Mouse (Mus musculus): ENCODE data around the gene Gm20075. TPM values are rescaled to one million over a fixed set of nuclear protein-coding genes. Genes with fewer than 3 reads are reported as not detected.
A peak's percentile ranks its signal among the peaks of the same experiment; 100 is the strongest.
"Not testable (repeated sequence)": the region's sequence is repeated elsewhere in the genome, so short reads cannot be mapped to it uniquely, and the experiment has no call there.

The Gm20075 gene
- polyA plus RNA-seq (2015; fragmentation: Nextera tagmentation; extraction: Ambion mirVana): 37.8 and 41.2 TPM in 2 replicates

- H3K4me3 ChIP-seq; H3K27me3 ChIP-seq; H3K9ac ChIP-seq; H3K36me3 ChIP-seq (ENCODE audit: poor library complexity, severe bottlenecking); H3K4me2 ChIP-seq; ATAC-seq; H3K9me3 ChIP-seq (replicated peaks); H3K27ac ChIP-seq; H3K4me1 ChIP-seq: not testable (repeated sequence)
- WGBS: 90% methylated on average over 3 of the region's 3 CpGs
Measured at GRCm38 (mm10) chr13:96081276-96081675, at the start of gene Gm20075. TSS of gene Gm20075 (minus strand) at chr13:96081376.

GRCm38 (mm10) chr13:96129081-96129480 is 47.9 kb upstream of the Gm20075 start:
- 91% methylated on average over 3 of the region's 3 CpGs for WGBS
- no peaks in the 10 kb centered on the region for H3K36me3 ChIP-seq (ENCODE audit: poor library complexity, severe bottlenecking)

DNA sequence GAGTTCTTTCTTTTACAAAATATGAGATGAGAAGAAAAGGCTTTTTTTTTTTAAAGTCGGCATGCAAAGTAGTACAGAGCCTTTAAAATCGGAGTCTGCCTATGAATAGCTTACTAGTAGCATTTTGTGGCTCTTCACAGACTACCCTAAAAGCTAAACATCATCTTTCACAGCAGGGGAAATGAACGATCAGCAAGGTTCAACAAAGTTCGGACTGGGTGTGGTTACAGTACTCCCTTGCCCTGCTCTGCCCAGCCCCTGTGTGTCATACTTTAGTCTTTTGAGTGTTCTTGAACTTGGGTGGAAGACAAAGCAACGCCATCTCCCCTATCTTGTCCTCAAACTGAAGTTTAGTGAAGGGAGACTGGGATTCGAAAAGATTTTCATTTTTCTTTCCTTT is 45.5 kb upstream of the Gm20075 start:
- Histone ChIP-seq H3K4me3 (no peak overlapping the region), H3K9ac (no peak overlapping the region), H3K4me2 (no peak overlapping the region), H3K9me3 (replicated peaks) (no peaks in the 10 kb centered on the region), H3K36me3 (ENCODE audit: poor library complexity, severe bottlenecking) (no peaks in the 10 kb centered on the region), H3K27me3 (peaks cover 31% of the 10 kb centered on the region), H3K27ac (no peak overlapping the region), H3K4me1 (peaks cover 16% of the 10 kb centered on the region)
- 85% methylated on average over 6 of the region's 6 CpGs for WGBS
- ATAC-seq: no peak

More at GRCm38 (mm10) chr13:96129081-96129480, 47.9 kb upstream of the Gm20075 start:
- H3K4me2 ChIP-seq: no peak overlapping the region
- no peak for ATAC-seq
- H3K4me1 ChIP-seq: peaks cover 34% of the 10 kb centered on the region
- no peak overlapping the region for H3K4me3 ChIP-seq
- no peak overlapping the region for H3K9ac ChIP-seq
- no peaks in the 10 kb centered on the region for H3K9me3 ChIP-seq (replicated peaks)
- peaks cover 43% of the 10 kb centered on the region for H3K27me3 ChIP-seq
- no peak overlapping the region for H3K27ac ChIP-seq

DNA sequence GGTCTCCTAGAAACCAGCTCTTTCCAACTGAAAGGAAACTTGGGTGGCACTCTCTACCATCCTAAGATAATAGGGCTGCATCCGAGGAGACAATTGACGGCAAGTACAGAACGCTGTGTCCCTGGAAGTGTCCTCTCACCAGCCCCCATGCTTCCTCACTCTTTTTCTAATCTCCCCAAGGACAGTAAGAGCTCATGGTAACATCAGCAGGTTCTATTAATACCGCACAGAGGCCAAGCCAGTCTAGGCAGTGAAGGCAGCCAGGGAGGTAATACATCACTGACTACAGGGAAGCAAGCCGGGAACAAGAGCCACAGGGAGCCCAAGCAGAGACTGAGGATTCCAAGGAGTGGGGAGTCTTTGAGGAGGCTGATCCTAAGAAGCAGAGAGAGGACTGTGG is 43.8 kb upstream of the Gm20075 start:
- ATAC-seq: no peak
- peaks cover 15% of the 10 kb centered on the region for H3K27me3 ChIP-seq
- no peak overlapping the region for H3K9ac ChIP-seq
- no peak overlapping the region for H3K4me2 ChIP-seq
- no peak overlapping the region for H3K4me3 ChIP-seq
- no peaks in the 10 kb centered on the region for H3K4me1 ChIP-seq
- H3K27ac ChIP-seq: no peak overlapping the region
- no peaks in the 10 kb centered on the region for H3K36me3 ChIP-seq (ENCODE audit: poor library complexity, severe bottlenecking)
- WGBS: 73% methylated on average over 5 of the region's 5 CpGs
- H3K9me3 ChIP-seq (replicated peaks): no peaks in the 10 kb centered on the region

DNA sequence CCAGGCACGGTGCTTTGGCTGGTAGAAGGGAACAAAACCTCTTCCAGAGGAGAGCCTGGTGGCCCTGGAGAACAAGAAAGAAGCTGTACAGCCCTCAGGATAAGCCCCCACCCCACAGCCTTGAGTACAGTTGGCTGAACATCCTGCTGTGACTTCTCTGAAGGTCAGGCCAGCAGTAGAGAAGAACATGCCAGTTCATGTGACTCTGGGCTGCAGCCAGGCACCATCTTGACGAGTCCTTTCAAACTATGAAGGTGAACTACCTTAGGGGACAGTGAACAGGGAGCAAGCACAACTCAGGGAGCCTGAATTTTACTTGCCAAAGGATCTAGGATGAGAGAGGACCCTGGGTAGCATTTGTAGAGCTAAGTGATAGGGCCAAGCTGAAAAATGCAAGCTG is 31.5 kb upstream of the Gm20075 start:
- H3K27ac ChIP-seq: no peak overlapping the region
- no peaks in the 10 kb centered on the region for H3K36me3 ChIP-seq (ENCODE audit: poor library complexity, severe bottlenecking)
- no peak for ATAC-seq
- no peaks in the 10 kb centered on the region for H3K9me3 ChIP-seq (replicated peaks)
- no peak overlapping the region for H3K9ac ChIP-seq
- H3K4me1 ChIP-seq: peaks cover 6% of the 10 kb centered on the region
- no peak overlapping the region for H3K4me2 ChIP-seq
- H3K27me3 ChIP-seq: no peaks in the 10 kb centered on the region
- H3K4me3 ChIP-seq: no peak overlapping the region
- 85% methylated on average over 2 of the region's 2 CpGs for WGBS

- 37% methylated on average over 3 of the region's 3 CpGs for WGBS
Measured at GRCm38 (mm10) chr13:96110767-96111166, 29.6 kb upstream of the Gm20075 start.

GRCm38 (mm10) chr13:96106367-96106766 is 25.2 kb upstream of the Gm20075 start:
- ATAC-seq: no peak
- peaks cover 6% of the 10 kb centered on the region for H3K4me1 ChIP-seq
- no peak overlapping the region for H3K9ac ChIP-seq
- H3K4me2 ChIP-seq: no peak overlapping the region
- H3K27ac ChIP-seq: no peak overlapping the region
- 87% methylated on average over 4 of the region's 4 CpGs for WGBS
- H3K27me3 ChIP-seq: no peaks in the 10 kb centered on the region
- no peak overlapping the region for H3K4me3 ChIP-seq
- H3K36me3 ChIP-seq (ENCODE audit: poor library complexity, severe bottlenecking): no peaks in the 10 kb centered on the region
- H3K9me3 ChIP-seq (replicated peaks): no peaks in the 10 kb centered on the region

More at GRCm38 (mm10) chr13:96110767-96111166, 29.6 kb upstream of the Gm20075 start:
- 0 out of 2 replicates have a peak, but pooled peaks have one; percentile 27 for ATAC-seq
- H3K27me3 ChIP-seq: no peaks in the 10 kb centered on the region
- H3K27ac ChIP-seq: no peak overlapping the region
- H3K4me1 ChIP-seq: peaks cover 6% of the 10 kb centered on the region
- no peaks in the 10 kb centered on the region for H3K9me3 ChIP-seq (replicated peaks)
- H3K4me2 ChIP-seq: no peak overlapping the region
- H3K4me3 ChIP-seq: no peak overlapping the region
- no peaks in the 10 kb centered on the region for H3K36me3 ChIP-seq (ENCODE audit: poor library complexity, severe bottlenecking)
- H3K9ac ChIP-seq: no peak overlapping the region

- Histone ChIP-seq H3K36me3 (ENCODE audit: poor library complexity, severe bottlenecking) (no peaks in the 10 kb centered on the region), H3K27ac (no peak overlapping the region), H3K4me3 (no peak overlapping the region), H3K27me3 (no peaks in the 10 kb centered on the region), H3K4me1 (no peaks in the 10 kb centered on the region), H3K4me2 (no peak overlapping the region), H3K9ac (no peak overlapping the region), H3K9me3 (replicated peaks) (no peaks in the 10 kb centered on the region)
- ATAC-seq: no peak
- WGBS: 86% methylated on average over 4 of the region's 4 CpGs
Measured at GRCm38 (mm10) chr13:96090929-96091328, 9.8 kb upstream of the Gm20075 start.

DNA sequence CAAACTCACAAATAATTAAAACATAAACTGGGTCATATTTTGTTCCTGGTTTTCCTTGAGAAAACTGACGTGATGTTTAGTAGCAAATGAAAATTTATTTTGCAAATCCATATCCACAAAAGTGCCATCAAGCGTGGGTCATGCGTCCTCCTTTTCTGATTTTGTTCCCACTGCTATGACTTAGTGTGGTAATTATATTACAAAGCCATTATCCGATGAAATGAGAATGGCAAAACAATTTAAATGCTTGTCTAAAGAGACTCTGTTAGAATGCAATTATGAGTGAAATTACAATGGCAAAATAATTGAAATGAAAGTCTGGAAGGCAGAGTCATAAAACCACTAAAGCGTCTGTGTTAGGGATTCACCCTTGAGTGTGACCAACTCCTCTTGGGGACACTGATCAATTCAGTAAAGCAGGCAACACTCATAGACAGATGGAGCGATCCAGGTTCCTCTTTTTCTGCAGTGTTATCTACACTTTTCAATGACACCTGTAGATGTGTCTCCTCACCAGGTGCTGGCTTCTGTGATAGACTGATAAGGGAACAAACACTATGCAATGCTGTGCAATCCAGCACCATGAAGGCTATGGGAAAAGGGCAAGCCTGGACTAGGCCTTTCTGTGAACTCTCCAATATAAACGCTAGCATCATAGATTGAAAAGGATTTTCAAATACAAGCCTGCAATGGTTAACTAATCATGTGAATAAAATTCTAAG is 4.6 kb upstream of the Gm20075 start:
- Histone ChIP-seq H3K4me2 (no peak overlapping the region), H3K27ac (no peak overlapping the region), H3K36me3 (ENCODE audit: poor library complexity, severe bottlenecking) (no peaks in the 10 kb centered on the region), H3K4me3 (no peak overlapping the region), H3K4me1 (no peaks in the 10 kb centered on the region), H3K9ac (no peak overlapping the region), H3K9me3 (replicated peaks) (no peaks in the 10 kb centered on the region), H3K27me3 (no peaks in the 10 kb centered on the region)
- ATAC-seq: no peak
- WGBS: 91% methylated on average over 7 of the region's 7 CpGs

DNA sequence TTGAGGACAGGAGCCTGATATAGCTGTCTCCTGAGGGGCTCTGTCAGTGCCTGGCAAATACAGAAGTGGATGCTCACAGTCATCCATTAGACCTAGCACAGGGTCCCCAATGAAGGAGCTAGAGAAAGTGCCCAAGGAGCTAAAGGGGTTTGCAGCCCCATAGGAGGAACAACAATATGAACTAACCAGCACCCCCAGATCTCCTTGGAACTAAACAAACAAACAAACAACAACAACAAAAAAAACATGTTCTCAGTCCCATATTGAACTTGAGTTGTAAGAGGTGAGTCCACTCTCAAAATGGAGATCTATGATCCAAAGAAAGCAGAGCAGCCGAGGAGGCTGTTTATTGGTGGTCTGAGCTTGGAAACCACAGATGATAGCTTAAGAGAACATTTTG is 578 bp upstream of the Gm20075 start, which contains the start of gene Gm17190:
TSS of gene Gm17190 (plus strand) at position 301 of the 400 bp plus-strand sequence.
- not testable (repeated sequence) for H3K4me1 ChIP-seq; H3K27me3 ChIP-seq; H3K4me3 ChIP-seq; H3K9me3 ChIP-seq (replicated peaks); H3K36me3 ChIP-seq (ENCODE audit: poor library complexity, severe bottlenecking); ATAC-seq; H3K9ac ChIP-seq; H3K4me2 ChIP-seq; H3K27ac ChIP-seq
- WGBS: 93% methylated on average over 1 of the region's 1 CpGs

DNA sequence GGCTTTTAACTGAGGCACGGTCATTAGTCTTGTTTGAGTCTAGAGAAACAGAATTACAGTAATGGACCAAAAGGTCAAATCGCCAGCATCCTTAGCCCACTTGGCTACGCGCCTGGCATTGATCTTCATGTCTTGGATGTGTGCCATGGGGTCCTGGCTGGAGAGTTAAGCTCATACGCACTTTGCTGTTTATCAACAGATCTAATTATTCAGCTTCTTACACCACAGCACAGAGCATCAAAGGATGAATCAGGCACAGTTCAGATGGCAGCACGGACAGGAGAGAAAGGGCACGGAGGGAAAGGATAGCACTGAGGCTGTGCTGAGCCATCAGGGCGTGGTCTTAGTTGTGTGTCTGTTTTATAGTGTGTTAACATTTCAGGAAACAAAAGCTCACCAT is 7.6 kb downstream of the Gm20075 start:
- no peaks in the 10 kb centered on the region for H3K9me3 ChIP-seq (replicated peaks)
- no peak overlapping the region for H3K4me3 ChIP-seq
- H3K36me3 ChIP-seq (ENCODE audit: poor library complexity, severe bottlenecking): no peaks in the 10 kb centered on the region
- H3K27me3 ChIP-seq: no peaks in the 10 kb centered on the region
- peaks cover 5% of the 10 kb centered on the region for H3K4me1 ChIP-seq
- ATAC-seq: no peak
- no peak overlapping the region for H3K9ac ChIP-seq
- H3K4me2 ChIP-seq: no peak overlapping the region
- no peak overlapping the region for H3K27ac ChIP-seq
- 36% methylated on average over 8 of the region's 8 CpGs for WGBS

- no peaks in the 10 kb centered on the region for H3K27me3 ChIP-seq
- H3K4me1 ChIP-seq: no peaks in the 10 kb centered on the region
- H3K9ac ChIP-seq: no peak overlapping the region
- H3K4me2 ChIP-seq: no peak overlapping the region
- ATAC-seq: no peak
- H3K36me3 ChIP-seq (ENCODE audit: poor library complexity, severe bottlenecking): no peaks in the 10 kb centered on the region
- H3K9me3 ChIP-seq (replicated peaks): no peaks in the 10 kb centered on the region
- 89% methylated on average over 3 of the region's 3 CpGs for WGBS
- H3K27ac ChIP-seq: no peak overlapping the region
- no peak overlapping the region for H3K4me3 ChIP-seq
Measured at GRCm38 (mm10) chr13:96052755-96053154, 28.4 kb downstream of the Gm20075 start.

DNA sequence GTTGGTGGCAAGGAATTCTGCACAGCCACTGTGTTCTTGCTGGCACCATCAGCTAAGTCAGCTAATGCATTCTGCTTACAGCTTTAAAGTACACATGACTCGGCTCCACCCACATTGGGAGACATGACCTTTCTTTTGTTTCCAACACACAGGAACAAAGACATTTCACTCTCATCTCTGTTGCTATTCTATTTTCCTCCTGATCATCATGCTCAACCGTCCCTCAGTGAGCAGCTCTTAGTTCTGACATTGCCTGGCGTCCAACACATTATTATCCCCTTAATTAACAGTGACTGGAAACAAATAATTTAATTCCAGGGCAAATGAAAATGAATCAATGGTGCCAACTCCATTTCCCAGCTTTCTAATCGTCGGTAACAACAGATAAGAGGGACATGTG is 35.8 kb downstream of the Gm20075 start:
- Histone ChIP-seq H3K27me3 (no peaks in the 10 kb centered on the region), H3K4me2 (no peak overlapping the region), H3K36me3 (ENCODE audit: poor library complexity, severe bottlenecking) (no peaks in the 10 kb centered on the region), H3K4me3 (no peak overlapping the region), H3K9me3 (replicated peaks) (no peaks in the 10 kb centered on the region), H3K9ac (no peak overlapping the region), H3K4me1 (peaks cover 4% of the 10 kb centered on the region; the same call in 1 of the 2 replicates), H3K27ac (no peak overlapping the region)
- 32% methylated on average over 5 of the region's 5 CpGs for WGBS
- peak; percentile 30; the same call in 1 of the 2 replicates for ATAC-seq

Measured in forebrain, embryonic 13.5 days (tissue).